Mouse (Mus musculus) layer of hippocampus, adult 18-20 months (tissue): Measurements from ENCODE around the gene Tmem214. TPM values are rescaled to one million over a fixed set of nuclear protein-coding genes. Genes with fewer than 3 reads are reported as not detected.
"Not testable (repeated sequence)": the region's sequence is repeated elsewhere in the genome, so short reads cannot be mapped to it uniquely, and the experiment has no call there.

Experiments
- DNase-seq, 2 experiments: peaks; one replicate each; pipeline ENCODE4 v3.0.0; 2022; ENCODE audit warnings: low spot score in 2 of 2
- total RNA-seq, 2 experiments: library from RNA; stranded (reverse); gene quantifications; 2 replicates each; pipeline ENCODE4 v1.2.3; 2021

The Tmem214 gene
- total RNA-seq, 2 experiments from 2014 or later, result 63.6 to 63.7 TPM

- DNase-seq, result no peak
Measured at GRCm38 (mm10) chr5:30874365-30874764, 6.6 kb downstream of the Tmem214 start.

DNA sequence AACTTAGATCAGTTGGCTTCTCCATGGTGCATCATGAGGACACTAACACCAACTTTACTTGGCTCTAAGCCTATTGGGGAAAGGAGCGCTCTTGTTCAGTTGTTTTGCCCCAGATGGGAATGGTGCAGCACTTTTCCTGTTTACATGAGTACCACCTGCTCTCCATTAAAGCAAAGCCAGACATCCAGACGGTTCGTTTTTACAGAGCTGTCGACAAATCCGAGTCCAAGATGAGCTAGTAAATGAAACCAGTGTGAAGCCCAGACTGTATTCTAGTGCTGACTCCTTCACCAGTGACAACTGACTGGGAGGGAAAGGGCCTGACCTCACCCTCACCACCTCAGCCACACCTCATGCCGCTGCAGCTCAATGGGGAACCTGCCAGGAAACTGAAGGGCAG lies 10.8 kb downstream of the Tmem214 start:
- peak; percentile 31 to 73 for DNase-seq

GRCm38 (mm10) chr5:30879347-30879943 lies 11.6 kb downstream of the Tmem214 start:
- DNase-seq, result no peak

GRCm38 (mm10) chr5:30881839-30882238 lies 14.0 kb downstream of the Tmem214 start:
- not testable (repeated sequence) for DNase-seq

GRCm38 (mm10) chr5:30886209-30886608 lies 18.4 kb downstream of the Tmem214 start:
- no peak for DNase-seq

DNA sequence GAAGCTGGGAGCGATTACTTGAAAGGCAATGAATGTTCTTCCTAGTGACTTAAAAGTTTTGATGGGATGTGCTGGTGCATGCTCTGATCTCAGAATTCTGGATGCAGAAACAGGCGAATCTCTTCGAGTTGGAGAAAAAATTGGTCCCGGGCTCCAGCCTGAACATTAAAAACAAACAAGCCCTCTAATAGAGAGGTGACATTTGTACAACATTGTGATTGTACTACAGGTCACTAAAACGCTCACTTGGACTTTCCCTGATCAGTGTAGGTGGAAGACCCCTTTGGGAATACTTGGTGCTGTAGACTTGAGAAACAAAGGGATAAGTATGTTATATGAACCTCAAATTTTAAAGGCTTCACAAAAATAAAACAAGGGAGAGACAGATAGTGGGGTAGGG lies 18.9 kb downstream of the Tmem214 start:
- DNase-seq, result no peak

GRCm38 (mm10) chr5:30887331-30887761 lies 19.5 kb downstream of the Tmem214 start:
- DNase-seq, result peak in 1 of 2 experiments; percentile 55

- DNase-seq, result peak; percentile 90 to 98
Measured at GRCm38 (mm10) chr5:30887858-30888336, 20.1 kb downstream of the Tmem214 start.

GRCm38 (mm10) chr5:30888337-30889087 lies 20.7 kb downstream of the Tmem214 start, which contains the start of gene Agbl5:
Agbl5 (plus strand) TSS chr5:30888694.
- peak; percentile 90 to 97 for DNase-seq

GRCm38 (mm10) chr5:30889088-30889754 lies 21.4 kb downstream of the Tmem214 start:
- DNase-seq, result peak in 1 of 2 experiments; percentile 30

- no peak for DNase-seq
Measured at GRCm38 (mm10) chr5:30890375-30890774, 22.6 kb downstream of the Tmem214 start.

DNA sequence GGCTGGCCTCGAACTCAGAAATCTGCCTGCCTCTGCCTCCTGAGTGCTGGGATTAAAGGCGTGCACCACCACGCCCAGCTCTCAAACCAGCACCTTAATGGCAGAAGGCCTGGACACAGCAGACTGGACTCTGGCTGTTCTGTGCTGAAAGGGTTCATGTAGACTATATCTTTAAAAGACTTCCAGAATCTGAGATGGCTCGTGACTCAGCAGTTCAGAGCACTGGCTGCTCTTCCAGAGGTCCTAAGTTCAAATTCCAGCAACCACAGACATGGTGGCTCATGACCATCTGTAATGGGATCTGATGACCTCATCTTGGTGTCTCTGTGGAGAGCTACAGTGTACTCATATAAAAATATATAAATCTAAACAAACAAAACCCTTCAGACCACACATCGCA lies 34.0 kb downstream of the Tmem214 start:
- DNase-seq, result no peak

- peak; percentile 96 to 97 for DNase-seq
Measured at GRCm38 (mm10) chr5:30907413-30908059, 39.7 kb downstream of the Tmem214 start, which contains the start of gene Ost4. Ost4 (minus strand) TSS chr5:30907788.

DNA sequence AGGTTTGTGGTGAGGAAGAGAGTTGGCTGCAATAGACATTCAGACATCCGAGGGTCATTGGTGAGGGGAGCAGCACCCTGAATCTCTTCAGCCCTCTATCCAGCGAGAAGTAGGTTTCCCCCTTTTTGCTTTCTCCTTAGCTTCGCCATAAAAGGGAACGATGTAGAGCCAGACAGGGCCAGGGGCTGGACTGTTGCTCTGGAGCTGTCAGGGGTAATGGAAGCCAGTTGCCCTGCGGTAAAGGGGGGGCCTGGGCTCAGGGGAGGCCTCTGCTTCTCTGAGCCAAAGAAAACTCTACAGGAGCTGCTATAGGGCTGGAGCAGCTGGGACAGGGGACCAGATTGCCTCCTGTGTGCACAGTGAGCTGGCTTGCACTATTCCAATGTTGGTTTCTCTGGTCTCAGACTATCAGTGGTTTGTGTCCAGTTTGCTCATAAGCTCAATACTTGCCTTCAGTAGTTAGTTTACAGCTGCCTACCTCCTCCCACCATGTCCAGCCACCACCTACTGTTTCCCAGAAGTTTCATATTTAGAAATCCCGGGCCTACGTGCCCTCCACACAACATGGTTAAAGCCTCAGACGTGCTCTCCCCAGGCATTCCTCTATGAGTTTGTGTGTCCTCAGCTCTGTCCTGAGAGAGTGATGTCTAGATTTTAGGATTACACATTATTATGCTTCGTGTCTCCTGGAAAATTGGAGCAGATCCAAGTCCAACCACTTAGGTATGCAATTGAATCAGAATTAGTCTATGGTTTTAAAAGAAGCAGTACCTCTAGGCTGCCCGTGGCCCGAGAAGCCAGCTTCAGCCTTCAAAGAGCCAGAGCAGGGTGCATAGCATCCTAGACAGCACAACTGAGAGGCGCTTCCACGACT lies 40.9 kb downstream of the Tmem214 start:
- no peak for DNase-seq

- no peak for DNase-seq
Measured at GRCm38 (mm10) chr5:30909300-30909659, 41.5 kb downstream of the Tmem214 start.

DNA sequence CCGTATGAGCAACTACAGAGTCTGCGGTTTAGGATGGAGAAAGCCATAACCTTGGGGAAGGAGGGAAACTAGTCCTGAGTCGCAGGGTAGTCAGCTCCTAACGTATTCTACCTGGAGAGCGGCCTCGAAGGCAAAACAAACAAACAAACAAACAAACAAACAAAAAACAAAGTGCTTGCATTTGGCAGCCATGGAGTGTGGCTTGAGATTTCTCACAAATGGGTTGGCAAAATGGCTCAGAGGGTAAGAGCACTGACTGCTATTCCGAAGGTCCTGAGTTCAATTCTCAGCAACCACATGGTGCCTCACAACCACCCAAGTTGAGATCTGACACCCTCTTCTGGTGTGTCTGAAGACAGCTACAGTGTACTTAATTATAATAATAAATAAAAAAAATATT lies 42.1 kb downstream of the Tmem214 start:
- DNase-seq, result no peak

GRCm38 (mm10) chr5:30910481-30910880 lies 42.7 kb downstream of the Tmem214 start:
- no peak for DNase-seq

GRCm38 (mm10) chr5:30912156-30912555 lies 44.3 kb downstream of the Tmem214 start:
- DNase-seq, result no peak

- DNase-seq, result no peak
Measured at GRCm38 (mm10) chr5:30913060-30913841, 45.4 kb downstream of the Tmem214 start, which contains the start of gene Emilin1. Emilin1 (plus strand) TSS chr5:30913402.
